Mouse (Mus musculus): ENCODE data around the gene Vwa8.

Gene Vwa8

DNA sequence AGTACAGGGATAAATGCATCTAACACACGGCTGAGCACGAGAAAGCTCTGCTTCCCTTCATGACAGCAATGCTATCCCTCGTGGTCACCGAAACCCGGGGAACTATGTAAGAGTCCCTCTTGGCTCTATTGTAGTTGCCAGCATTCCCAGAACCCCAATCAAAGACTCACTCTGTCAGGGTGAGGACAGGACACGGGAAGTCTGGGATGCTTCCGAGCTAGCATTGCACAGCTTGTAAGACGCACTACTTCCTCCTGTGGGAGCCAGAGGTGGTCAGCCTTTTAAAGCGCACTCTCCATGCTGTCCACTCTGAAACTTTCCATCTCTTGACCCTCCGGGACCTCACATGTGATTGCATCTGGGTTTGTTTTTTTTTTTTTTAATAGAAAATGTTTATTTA is 335.2 kb downstream of the Vwa8 start:
- DNase-seq (ENCODE audit: low spot score) = no peak

DNA sequence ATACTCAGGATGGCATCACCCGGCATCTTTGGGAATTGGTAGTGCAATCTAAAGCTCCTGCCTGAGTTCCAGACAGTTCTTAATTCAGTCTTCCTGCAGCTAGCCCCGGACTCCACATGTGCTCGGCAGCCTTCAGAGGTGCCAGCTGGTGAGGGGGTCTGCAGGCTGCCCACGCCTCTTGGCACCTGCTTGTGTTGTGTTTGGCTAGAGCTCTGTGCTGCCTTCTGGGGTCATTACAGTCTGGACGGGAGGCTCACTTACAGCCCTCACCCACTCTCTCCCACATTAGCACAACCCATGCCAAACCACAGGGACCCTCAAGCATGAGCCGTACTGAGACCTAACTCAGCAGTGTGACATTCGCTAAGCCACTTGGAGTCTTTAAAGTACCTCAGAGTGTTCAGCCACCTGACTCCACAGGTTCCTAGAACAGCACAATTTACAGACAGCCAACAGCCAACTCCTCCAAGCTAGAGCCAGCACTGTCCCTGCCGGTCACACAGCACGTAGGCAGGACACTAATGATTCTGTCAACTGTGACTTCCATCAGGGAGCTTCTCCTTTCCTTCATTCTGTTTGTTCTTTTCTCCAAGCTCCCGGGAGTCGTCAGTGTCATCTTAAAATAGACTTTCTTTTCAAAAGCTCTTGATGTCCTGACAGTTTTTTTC is 336.3 kb downstream of the Vwa8 start:
- no peak for DNase-seq (ENCODE audit: low spot score)

DNA sequence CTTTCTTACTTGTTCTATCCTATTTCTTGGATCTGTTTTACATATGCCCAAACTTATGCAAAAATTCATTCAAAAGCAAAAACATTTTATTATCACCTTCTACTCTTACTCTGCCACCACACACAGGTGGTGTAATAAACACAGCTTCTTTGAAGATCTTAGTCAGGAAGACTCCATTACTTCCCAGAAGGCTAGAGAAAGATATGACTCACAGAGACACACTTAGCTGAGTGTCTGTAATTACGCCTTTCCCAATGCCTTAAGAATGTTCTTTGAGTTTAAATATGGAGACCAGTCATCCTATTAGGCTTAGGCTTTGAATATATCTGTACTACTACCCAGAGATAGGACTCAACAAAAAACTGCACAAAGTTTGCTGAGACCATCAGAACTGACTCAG is 338.1 kb downstream of the Vwa8 start:
- DNase-seq (ENCODE audit: low spot score) = no peak

DNA sequence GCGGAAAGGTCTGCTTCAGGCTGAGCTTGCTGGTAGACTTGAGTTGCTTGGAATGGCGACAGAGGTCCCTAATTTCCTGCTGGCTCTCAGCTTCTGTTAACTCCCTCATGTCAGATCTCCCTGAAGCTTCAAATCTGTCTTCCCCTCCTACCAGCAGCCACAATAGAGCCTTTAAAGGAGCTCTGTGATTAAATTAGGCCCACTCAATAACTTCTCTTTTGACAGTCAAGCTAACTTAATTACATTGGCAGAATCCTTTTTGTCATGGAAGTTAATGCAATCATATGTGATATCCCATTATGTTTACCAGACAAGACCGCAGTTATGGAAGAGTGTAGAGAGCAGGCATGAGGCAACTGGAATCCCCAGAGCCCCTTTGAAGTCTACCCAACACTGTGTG is 347.9 kb downstream of the Vwa8 start:
- DNase-seq (ENCODE audit: low spot score) = peak; percentile 63

DNA sequence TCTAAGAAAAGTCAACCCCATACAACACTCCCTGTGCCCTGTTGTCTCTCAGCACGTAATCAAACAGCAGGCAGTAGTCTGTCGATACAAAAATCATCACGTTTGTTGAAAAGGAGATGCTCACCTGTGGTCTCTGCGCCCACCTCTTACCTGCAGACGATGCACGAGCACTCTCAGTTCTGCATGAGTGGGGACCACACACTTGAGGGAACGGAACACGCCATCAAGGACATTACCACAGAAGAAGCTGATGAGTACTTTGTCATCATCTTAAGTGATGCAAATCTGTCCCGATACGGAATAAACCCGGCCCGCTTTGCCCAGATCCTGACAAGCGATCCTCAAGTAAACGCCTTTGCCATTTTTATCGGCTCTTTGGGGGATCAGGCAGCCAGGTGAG is 349.2 kb downstream of the Vwa8 start:
- DNase-seq (ENCODE audit: low spot score) = no peak

DNA sequence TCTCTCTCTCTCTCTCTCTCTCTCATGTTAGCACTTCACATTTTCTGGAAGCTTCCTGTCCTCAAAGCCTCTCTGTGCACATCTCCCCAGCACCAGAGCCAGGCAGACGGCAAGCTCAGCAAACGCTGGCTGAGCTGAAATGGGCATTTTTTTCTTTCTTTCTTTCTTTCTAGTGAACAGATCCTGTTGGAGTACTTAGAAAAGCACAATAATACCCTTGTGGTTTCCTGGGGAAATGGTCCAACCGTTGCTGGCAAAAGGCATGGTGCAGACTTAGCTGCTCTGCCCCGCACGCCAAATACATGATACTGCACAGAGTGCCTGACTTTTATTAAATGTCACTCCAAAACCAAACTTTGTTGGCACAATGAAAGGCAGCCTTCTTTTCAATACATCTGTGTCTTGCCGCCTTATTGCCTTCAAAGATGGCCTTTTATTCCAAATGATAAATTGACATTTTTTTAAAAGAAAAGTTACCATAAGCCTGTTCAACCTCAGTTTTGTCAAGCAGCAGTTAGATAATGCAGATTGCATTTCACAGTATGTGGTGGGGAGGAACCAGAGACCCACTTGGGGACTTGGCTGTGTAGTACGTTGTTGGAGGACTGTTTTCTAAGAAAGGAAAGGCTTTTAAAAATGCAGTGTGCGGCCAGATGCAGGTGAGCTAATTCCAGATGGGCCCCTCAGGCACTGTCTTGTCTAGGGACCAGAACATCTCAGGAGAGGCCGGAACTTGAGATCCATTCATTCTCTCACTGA is 351.5 kb downstream of the Vwa8 start:
- no peak for DNase-seq (ENCODE audit: low spot score)

DNA sequence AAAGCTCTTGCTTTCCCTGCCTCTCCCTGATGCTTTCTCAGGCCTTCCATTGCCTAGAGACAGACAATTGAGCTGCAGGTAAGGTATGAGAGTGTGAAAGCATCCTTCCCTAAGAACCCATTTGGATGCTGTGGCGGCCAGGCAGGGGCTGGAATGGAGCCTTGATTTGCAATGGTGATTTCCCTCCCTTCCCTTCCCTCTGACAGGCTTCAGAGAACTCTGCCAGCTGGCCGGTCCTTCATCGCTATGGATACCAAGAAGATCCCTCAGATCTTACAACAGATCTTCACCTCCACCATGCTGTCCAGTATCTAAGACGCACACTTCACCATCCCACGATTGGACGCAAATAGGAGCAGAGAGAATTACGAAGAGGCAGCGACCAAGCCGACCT is 352.0 kb downstream of the Vwa8 start:
- DNase-seq (ENCODE audit: low spot score) = no peak

DNA sequence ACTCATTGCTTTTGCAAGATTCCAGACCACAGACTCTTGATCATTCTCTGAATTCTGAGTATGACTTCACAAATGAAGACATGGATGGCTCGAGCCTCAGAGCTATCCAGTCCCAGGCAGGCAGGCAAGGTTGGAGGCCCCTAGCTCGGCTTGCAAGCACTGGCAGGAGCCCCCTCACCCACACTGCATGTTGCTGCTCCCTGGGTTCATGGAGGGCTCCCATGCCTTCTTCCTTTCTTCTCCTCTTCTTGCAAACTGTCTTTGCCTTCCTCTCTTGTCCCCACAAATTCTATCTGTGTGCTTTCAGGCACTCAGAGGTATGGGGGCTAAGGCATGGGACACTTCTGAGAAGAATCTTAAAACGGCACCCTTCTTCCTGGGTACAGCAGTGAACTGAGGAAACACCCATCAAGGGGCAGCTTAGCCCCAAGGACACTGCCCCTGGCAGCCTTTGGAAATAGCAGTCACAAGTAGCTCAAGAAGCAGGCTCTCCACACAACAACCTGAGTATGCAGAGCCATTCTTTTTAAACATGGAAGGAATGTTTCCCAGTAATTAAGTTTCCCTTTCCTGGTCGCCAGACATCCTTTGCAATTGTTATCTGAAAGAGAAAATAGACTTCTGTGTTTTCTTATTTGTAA is 354.0 kb downstream of the Vwa8 start:
- DNase-seq (ENCODE audit: low spot score) = peak; percentile 7

DNA sequence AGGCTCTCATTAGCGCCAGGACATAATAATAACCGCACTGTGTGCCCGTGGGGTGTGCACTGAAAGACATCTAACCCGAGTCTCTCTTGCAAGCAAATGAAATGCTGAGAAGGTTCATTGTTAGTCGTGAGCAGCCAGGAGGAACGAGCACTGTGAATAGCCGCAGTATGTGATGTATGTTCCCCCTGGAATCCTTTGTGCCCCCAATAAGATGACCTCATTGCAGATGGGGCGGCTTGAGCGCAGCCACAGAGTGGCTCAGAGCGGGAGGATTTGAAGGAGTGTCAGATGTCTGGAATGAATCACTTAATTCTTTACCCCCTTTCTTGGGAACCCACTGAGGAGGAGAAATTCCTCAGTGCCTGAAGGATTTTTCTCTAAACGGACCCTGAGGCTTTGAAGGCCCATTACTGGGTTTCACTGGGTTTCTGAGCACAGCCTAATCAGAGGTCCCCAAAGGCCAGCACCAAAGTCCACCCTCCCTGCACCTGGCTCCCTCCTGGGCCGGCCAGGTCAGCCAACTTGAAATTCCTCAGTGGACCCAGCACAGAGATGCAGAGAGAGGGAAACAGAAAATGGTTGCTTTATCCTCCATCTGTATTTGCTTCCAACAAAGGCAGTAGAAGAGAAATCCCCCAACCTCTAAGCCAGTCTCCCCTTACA is 354.8 kb downstream of the Vwa8 start:
- DNase-seq (ENCODE audit: low spot score) = peak; percentile 8

DNA sequence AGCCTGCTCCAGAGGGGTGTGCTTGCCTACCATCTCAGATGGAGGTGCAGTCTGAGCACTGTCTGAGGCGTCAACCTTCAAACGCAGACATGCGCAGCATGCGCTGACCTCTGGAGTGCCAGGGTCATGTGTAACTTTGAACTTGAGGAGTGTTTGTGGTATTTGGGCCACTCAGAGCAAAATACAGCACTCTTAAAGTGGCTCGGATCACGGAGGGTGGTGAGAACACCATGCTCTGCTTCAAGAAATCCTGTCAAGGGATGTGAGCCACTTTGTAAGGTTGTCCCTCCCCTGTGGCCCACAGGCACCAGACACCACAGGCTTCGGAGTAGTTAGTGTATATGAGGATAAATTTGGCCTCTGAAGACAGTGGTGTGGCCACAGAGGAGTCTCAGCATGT is 356.0 kb downstream of the Vwa8 start:
- DNase-seq (ENCODE audit: low spot score) = no peak

DNA sequence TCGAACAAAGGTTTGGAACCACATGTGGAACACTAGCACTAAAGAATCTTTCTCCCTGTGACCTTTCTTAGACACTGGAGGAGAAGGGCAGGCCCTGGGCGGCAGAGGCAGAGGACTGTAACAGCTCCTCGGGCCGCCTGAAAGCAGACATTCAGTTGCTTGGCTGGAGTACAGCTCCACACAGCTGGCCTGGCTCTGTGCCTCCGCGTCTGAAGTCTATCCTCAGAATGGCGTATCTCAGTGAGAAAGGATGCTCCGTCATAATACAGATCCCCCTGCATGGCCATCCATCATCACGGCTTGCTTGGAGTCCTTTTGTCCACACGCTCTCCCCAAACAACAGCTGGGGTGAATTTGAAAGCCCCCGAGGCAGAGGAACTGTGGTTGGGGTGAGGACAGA is 357.4 kb downstream of the Vwa8 start:
- DNase-seq (ENCODE audit: low spot score) = peak; percentile 8

DNA sequence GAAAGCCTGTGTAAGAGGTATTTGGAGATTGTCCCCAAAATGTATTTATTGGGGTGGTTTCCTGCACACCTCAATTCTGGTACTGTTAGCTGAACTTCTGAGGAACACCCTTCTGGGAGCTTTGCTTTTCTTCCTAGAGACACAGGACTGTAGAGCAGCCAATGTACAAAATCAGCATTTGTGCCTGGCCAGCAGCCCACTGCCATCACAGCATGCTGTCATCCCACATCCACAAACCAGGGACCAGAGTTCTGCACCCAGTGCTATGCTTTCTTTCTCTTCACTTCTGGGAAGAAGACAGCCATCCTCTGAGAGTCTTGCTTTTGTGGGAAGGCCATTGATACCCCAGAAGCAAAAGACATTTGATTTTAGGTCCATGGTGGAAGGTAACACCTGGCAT is 359.6 kb downstream of the Vwa8 start:
- DNase-seq (ENCODE audit: low spot score) = no peak

DNA sequence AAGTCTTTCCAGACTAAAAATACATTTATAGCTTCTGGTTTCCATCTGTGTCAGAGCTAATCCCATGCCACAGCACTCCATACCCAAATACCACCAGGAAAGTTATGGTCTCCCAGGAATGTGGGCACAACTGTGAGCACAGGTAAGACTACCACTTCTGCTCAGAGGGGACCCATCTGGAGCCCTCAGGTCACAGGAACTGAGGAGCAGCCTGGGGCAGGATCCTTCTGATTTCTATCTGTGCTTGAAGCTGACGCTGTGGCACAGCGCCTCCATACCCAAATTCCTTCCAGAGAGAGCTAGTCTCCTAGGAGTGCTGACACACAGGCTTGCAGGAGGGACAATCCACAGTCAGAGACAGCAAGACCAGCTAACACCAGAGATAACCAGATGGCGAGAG is 361.0 kb downstream of the Vwa8 start:
- no peak for DNase-seq (ENCODE audit: low spot score)

DNA sequence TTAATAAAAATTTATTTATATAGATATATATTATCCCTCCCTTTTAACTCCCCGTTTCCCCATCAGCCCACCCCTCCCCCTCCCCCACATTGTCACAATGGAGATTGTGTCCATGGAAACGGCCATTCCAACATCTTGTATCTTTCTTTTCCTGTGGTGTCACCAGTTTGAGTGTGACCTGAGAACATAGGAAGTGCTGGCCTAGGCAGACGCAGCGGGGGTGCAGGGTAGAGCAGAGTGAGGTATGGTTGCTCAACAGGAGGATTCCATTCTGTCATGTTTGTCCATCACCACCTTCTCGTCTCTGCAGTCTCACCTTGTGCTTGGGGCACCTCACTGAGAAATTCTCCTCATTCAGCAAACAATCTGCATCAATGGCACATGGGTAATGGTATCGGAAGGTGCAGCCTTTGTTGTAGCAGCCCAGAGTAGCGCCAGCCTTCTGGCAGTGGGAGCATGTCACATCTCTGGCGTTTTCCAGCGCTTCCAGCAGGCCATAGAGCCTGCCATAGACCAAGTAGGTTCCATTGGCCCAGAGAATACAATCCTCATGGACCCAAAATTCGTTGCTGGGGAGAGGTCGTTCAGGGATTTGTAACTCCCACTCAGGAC is 363.6 kb downstream of the Vwa8 start:
- DNase-seq (ENCODE audit: low spot score) = no peak

DNA sequence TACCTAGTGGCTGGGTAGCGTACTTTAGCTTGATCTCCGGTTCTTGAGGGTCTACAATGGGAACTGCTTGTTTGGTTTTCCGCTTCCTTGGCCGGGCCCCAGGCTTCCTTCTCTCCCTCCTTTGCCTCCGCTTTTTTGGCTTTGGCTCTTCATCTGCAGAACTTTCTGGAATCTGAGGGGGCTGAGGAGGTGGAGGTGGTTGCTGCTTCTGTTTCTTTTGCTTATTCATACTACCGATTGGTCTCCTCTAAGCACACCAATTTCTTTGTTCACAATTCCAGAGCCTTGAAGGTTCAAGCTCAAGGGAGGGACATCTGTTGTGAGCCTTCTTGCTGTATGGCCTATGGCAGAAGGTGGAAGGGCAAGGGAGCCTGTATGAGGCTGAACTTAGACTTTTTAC is 365.3 kb downstream of the Vwa8 start:
- no peak for DNase-seq (ENCODE audit: low spot score)

DNA sequence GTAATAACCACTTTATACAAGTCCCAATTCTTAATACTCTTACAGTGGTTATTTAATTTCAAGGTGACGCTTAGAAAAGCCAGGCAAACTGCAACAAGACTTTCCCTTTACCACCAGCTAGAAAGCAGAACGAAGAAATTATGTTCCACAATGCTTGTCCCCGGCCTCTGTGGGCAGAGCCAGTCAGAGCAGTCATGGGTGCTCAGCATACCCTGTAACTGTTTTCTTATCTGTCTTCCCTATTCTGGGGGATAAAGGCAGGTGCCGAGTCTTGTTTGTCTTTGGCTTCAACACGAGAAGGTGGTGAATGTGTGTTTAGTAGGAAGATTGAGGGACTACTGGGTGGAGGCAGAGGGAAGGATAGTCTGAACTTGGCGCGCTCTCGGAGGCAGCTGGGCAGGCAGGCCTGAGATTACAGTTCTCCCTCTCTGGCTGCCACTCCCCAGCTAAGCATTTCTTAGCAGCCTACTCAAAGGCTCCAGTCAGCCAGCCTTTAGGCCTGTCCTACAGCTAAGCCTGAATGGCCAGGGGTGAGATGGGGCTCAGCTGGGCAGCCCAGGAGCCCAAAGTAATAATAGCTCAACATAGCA is 365.9 kb downstream of the Vwa8 start:
- no peak for DNase-seq (ENCODE audit: low spot score)

DNA sequence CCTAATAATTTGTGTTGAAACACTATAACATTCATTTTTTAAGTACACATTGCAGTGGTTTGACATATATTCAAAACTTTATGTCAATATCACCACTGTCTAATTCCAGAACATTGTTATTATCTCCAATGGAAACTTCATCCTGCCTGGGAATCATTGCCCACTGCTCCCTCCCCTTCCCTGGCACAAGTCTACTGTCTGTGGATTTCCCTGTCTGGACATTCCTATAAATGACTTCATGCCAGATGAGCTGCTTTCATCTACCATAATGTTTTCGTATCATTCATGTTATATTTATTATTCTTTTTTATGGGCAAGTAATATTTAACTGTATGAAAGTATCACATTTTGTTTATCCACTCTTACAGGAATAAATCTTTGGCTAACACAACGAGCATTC is 367.5 kb downstream of the Vwa8 start:
- no peak for DNase-seq (ENCODE audit: low spot score)

DNA sequence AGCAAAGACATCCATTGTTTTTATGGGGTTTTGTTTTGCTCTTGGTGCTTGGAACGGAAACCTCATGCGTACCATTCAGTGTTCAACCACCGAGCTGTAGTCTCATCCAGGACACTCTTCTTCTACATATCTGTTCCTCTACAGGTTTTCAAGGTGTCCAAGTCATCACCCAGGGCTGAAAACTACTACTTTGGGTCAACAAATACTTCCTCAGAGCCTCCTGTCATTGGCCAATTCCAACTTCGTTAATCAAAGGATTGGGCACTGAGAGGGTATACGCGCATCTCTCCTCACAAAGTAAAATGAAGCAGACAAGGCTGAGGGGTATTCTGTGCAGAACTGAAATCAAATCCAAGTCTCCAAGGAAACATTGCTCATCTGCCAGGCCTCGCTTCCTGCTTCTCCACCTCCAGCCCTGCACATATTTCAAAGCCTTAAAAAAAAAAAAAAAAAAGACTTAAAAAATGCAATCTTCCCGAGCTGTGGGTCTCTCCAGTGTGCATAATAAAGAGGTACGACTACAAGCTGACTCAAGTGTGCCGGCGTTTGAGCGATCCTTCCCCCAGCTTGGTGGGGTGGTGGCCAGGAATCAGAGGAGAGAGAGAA is 374.7 kb downstream of the Vwa8 start:
- DNase-seq (ENCODE audit: low spot score) = no peak

DNA sequence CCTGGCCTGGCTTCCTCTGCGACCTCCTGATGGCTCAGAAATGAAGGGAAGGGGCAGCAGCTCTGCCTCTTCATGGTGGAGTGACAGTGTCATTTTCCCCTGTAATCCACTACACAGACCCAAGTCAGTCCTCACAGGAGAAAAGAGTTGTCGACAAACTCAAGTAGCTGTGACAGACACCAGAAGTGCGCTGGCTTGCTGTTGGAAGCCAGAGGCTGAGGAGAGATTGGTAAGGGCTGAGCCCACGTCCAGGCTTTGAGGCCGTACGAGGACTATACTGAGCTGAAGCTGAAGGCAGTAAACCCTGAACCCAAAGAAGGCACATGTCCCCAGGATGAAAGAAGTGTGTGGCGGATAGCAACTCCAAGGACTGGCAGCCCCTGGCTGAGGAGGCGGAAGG is 376.6 kb downstream of the Vwa8 start:
- DNase-seq (ENCODE audit: low spot score) = no peak

DNA sequence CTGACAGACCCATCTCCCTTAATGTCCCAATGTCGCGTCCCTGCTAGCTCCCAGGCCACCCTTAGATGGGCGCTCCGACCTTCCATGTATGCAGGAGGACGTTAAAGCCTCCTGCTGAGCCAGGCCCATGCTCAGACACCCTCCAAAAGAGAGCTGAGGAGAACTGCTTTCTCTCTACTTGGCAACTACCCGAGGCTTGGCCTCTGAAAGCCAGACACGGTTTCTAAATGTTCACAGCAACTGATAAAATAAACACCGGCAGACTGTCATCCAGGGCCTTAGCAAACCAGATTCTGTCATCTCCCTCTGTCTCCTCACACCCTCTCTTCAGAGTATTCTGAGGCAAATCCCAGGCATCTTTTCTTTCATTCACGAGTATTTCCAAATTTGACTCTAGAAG is 377.2 kb downstream of the Vwa8 start:
- no peak for DNase-seq (ENCODE audit: low spot score)

DNA sequence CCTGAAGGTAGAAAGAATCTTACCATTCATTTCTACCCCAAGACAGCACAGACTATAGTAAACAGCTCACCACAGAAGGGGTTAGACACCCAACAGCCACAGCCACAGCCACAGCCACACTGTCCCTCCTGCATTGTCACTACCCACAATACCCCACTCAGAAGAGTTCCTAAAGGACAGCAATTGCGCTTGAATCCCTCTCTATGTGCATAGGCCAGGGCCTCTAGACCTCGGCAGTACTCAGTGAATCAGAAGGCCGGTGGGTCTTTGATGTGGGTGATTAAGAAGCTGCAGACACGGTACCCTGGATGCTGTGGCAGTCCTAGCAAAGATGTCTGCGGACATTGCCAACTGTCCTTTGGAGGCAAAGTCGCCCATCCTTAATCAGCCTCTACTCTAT is 377.9 kb downstream of the Vwa8 start:
- DNase-seq (ENCODE audit: low spot score) = no peak

DNA sequence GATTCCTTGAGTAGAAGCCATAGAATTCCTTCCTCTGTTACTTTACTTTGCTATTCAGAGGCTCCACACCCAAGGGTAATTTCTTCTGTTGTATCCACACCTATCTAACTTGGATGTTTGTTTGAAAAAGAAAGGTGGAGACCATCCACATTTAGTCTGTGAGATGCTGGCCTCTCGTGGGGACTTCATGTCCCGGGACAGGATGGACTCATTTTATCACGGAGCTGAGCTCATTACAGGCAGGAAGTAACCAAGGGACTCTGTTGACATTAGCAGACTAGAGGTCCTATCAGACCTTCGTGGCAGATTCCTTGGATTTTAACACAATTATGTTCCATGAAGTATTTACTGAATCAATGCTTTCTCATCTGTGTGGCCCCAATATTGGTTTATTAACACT is 379.1 kb downstream of the Vwa8 start:
- no peak for DNase-seq (ENCODE audit: low spot score)

Data from MN1 (cell line).